Mouse (Mus musculus): ENCODE results near the gene Grin3b.

The Grin3b gene

GRCm38 (mm10) chr10:80017361-80017760 lies 46.8 kb downstream of the Grin3b start:
- DNase-seq (ENCODE audit: low spot score), result peak; percentile 71

- no peak for DNase-seq (ENCODE audit: low spot score)
These were observed 47.3 kb downstream of the Grin3b start for GRCm38 (mm10) chr10:80017771-80018170.

GRCm38 (mm10) chr10:80018739-80019297 lies 48.3 kb downstream of the Grin3b start:
- DNase-seq (ENCODE audit: low spot score), result peak; percentile 34

GRCm38 (mm10) chr10:80019471-80020131 lies 49.1 kb downstream of the Grin3b start:
- DNase-seq (ENCODE audit: low spot score), result no peak

- DNase-seq (ENCODE audit: low spot score), result no peak
These were observed 49.7 kb downstream of the Grin3b start for GRCm38 (mm10) chr10:80020191-80020590.

- no peak for DNase-seq (ENCODE audit: low spot score)
These were observed 50.2 kb downstream of the Grin3b start for GRCm38 (mm10) chr10:80020603-80021319.

GRCm38 (mm10) chr10:80021320-80021641 lies 50.8 kb downstream of the Grin3b start:
- no peak for DNase-seq (ENCODE audit: low spot score)

- no peak for DNase-seq (ENCODE audit: low spot score)
These were observed 51.6 kb downstream of the Grin3b start for GRCm38 (mm10) chr10:80022164-80022563.

- DNase-seq (ENCODE audit: low spot score), result no peak
These were observed 52.3 kb downstream of the Grin3b start for GRCm38 (mm10) chr10:80022806-80023205.

- no peak for DNase-seq (ENCODE audit: low spot score)
These were observed 53.2 kb downstream of the Grin3b start for GRCm38 (mm10) chr10:80023758-80024157.

GRCm38 (mm10) chr10:80024229-80025043 lies 53.9 kb downstream of the Grin3b start:
- DNase-seq (ENCODE audit: low spot score), result peak; percentile 40

GRCm38 (mm10) chr10:80025044-80025347 lies 54.5 kb downstream of the Grin3b start:
- DNase-seq (ENCODE audit: low spot score), result no peak

- DNase-seq (ENCODE audit: low spot score), result no peak
These were observed 54.9 kb downstream of the Grin3b start for GRCm38 (mm10) chr10:80025463-80025862.

- no peak for DNase-seq (ENCODE audit: low spot score)
These were observed 55.4 kb downstream of the Grin3b start for GRCm38 (mm10) chr10:80025889-80026288.

Data from spleen, adult 12 weeks (tissue).